Mouse (Mus musculus): ENCODE data around the gene Prdx6.

- TF ChIP-seq CTCF (IDR thresholded peaks at IDR 0.05; ENCODE audit: insufficient read depth, low read depth, low read length) (no peak), POLR2A (IDR thresholded peaks at IDR 0.05; ENCODE audit: insufficient read depth, low read depth, low read length) (no peak)
Observed at GRCm38 (mm10) chr1:161262542-161262941, 11.5 kb upstream of the Prdx6 start.
